Mouse (Mus musculus): Measurements from ENCODE around the gene Pdcd6ip. TPM values are rescaled to one million over a fixed set of nuclear protein-coding genes. Genes with fewer than 3 reads are reported as not detected.
"Not testable (repeated sequence)": the region's sequence is repeated elsewhere in the genome, so short reads cannot be mapped to it uniquely, and the experiment has no call there.

Gene Pdcd6ip
- total RNA-seq, 2 experiments from 2014 or later: 37.1 to 42.5 TPM

GRCm38 (mm10) chr9:113672352-113672751, 35.7 kb downstream of the Pdcd6ip start:
- Histone ChIP-seq H3K4me3 (no peak overlapping the region), H3K27ac (no peak overlapping the region)
- no peak for TF ChIP-seq CTCF (IDR thresholded peaks at IDR 0.05)
- intact Hi-C loops (cut with DNase I): no loop called here
- DNase-seq: no peak

DNA sequence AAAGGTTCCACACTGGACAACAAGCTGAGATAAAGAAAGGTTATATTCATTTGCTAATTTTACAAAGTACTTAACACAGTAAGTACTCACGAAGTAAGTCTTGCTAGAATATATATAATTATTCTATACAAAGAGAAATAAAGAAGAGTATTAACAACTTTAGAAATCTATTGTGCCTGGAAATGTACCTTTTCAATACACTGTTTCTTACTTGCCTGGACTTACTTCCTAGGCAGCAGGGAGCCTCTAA, 37.3 kb downstream of the Pdcd6ip start:
- Histone ChIP-seq H3K4me3 (no peak overlapping the region), H3K27ac (no peak overlapping the region)
- DNase-seq: no peak
- no peak for TF ChIP-seq CTCF (IDR thresholded peaks at IDR 0.05)
- intact Hi-C loops (cut with DNase I): no loop called here

GRCm38 (mm10) chr9:113670105-113670856, 37.8 kb downstream of the Pdcd6ip start:
- no peak for DNase-seq
- H3K4me3 ChIP-seq: no peak overlapping the region
- intact Hi-C loops (cut with DNase I): no loop called here
- TF ChIP-seq CTCF (IDR thresholded peaks at IDR 0.05): no peak
- no peak overlapping the region for H3K27ac ChIP-seq

DNA sequence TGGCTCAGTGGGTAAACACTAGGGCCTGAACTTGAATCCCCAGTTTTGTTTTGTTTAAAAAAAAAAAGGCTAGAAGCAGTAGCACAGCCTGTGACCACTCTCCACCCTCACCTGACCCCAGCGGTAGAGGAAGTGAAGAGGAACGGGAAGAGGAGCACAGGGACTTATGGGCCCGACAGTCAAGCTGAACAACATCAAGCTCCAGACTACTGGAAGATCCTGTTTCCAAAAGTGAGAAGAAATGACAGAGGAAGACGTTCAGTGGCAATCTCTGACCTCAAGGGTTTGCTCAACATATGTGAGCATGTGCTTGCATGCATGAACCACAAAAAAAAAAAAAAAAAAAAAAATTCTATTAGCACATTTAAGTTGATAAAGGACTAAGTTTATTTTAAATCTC, 44.6 kb downstream of the Pdcd6ip start:
- Histone ChIP-seq H3K27ac (no peak overlapping the region), H3K4me3 (no peak overlapping the region)
- no peak for TF ChIP-seq CTCF (IDR thresholded peaks at IDR 0.05)
- DNase-seq: no peak
- intact Hi-C loops (cut with DNase I): no loop called here

DNA sequence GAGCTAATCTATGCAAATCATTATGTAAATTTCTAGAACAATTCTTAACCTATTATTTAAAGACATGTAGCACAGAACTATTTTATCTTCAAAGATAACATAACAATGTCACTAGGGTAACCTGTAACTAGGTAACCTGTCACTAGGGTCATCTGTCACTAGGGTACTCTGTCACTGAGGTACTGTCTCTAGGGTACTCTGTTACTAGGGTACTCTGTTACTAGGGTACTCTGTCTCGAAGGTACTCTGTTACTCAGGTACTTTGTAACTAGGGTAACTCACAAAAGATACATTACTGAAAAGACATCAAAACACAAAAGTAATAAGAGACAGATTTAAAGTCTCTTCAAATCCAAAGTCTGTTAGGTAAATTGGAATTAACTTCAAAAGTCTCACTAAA, 50.2 kb downstream of the Pdcd6ip start:
- TF ChIP-seq CTCF (IDR thresholded peaks at IDR 0.05): no peak
- Histone ChIP-seq H3K27ac (no peak overlapping the region), H3K4me3 (no peak overlapping the region)
- intact Hi-C loops (cut with DNase I): no loop called here
- DNase-seq: no peak

DNA sequence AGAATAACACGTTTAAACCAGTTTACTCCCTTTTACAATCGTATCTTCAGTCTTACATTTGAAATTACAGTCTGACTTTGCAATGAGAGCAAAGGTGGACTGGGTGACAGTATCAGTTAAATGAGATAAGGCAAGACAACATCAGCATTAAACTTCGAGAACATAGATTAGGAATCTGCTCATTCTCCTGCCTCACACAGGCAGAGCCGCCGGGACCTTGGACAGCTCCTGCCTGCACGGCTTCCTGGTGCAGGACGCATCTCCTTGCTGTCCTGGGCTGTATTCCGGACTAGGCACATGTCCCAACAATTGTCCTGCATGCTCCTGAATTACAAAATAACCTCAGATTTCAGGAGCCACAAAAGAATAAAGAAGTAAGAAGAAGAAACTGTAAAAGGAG, 54.5 kb downstream of the Pdcd6ip start:
- no peak for DNase-seq
- intact Hi-C loops (cut with DNase I): no loop called here
- Histone ChIP-seq H3K27ac (no peak overlapping the region), H3K4me3 (no peak overlapping the region)
- no peak for TF ChIP-seq CTCF (IDR thresholded peaks at IDR 0.05)

- no peak for DNase-seq
- TF ChIP-seq CTCF (IDR thresholded peaks at IDR 0.05): no peak
- Histone ChIP-seq H3K27ac (no peak overlapping the region), H3K4me3 (no peak overlapping the region)
- intact Hi-C loops (cut with DNase I): no loop called here
Observed at GRCm38 (mm10) chr9:113650787-113651186, 57.3 kb downstream of the Pdcd6ip start.

DNA sequence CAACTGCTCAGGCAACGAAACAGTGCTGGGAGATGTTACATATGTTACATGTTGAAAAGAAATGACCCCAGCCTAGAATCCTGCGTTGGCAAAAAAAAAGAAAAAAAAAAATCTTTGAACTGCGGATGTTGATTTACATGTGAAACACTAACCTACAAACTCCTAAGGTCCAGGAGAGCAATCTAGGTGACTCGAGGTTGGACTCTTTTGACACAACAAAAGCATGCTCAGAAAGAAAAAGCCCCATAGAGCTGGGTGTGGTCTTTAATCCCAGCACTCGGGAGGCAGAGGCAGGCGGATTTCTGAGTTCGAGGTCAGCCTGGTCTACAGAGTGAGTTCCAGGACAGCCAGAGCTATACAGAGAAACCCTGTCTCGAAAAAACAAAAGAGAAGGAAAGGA, 58.8 kb downstream of the Pdcd6ip start:
- H3K27ac ChIP-seq, DNase-seq, H3K4me3 ChIP-seq: not testable (repeated sequence)
- intact Hi-C loops (cut with DNase I): loop anchor here (5.0 to 10.0 kb wide), 2 partner anchors 122 to 194 kb away; no protein-coding TSS in a partner anchor

GRCm38 (mm10) chr9:113645837-113646169, 62.3 kb downstream of the Pdcd6ip start:
- DNase-seq: no peak
- TF ChIP-seq CTCF (IDR thresholded peaks at IDR 0.05): no peak
- intact Hi-C loops (cut with DNase I): loop anchor here (5.0 to 10.0 kb wide), 2 partner anchors 119 to 191 kb away; no protein-coding TSS in a partner anchor
- Histone ChIP-seq H3K27ac (no peak overlapping the region), H3K4me3 (no peak overlapping the region)

- intact Hi-C loops (cut with DNase I): loop anchor here (5.0 to 10.0 kb wide), 2 partner anchors 118 to 190 kb away; no protein-coding TSS in a partner anchor
- TF ChIP-seq CTCF (IDR thresholded peaks at IDR 0.05): peak; percentile 82
- DNase-seq: peak; percentile 51
- no peak overlapping the region for H3K27ac ChIP-seq
- H3K4me3 ChIP-seq: no peak overlapping the region
Observed at GRCm38 (mm10) chr9:113645153-113645836, 62.8 kb downstream of the Pdcd6ip start.

- no peak for TF ChIP-seq CTCF (IDR thresholded peaks at IDR 0.05)
- no peak overlapping the region for H3K27ac ChIP-seq
- no peak overlapping the region for H3K4me3 ChIP-seq
- intact Hi-C loops (cut with DNase I): loop anchor here (5.0 to 10.0 kb wide), 2 partner anchors 117 to 190 kb away; no protein-coding TSS in a partner anchor
- DNase-seq: no peak
Observed at GRCm38 (mm10) chr9:113644701-113645100, 63.4 kb downstream of the Pdcd6ip start.

DNA sequence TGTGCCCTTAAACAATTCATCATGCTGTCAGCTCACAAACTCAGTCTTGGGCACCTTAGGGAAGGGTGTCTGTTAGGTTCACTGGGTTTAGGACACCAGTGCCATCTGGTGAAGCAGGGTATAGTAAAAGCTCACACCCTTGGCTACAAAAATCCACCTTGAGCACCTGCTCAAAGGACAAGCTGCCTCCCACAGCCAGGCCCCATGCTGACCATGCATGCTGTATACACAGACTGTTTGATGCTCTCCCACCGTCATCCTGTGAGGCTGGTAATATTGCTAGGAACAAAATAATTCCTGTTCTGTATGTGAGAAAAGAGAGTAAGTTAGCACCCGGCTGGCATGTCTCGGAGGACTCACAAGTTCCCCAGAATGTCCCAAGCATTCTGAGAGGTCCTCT, 64.0 kb downstream of the Pdcd6ip start:
- Histone ChIP-seq H3K4me3 (no peak overlapping the region), H3K27ac (no peak overlapping the region)
- no peak for DNase-seq
- intact Hi-C loops (cut with DNase I): loop anchor here (10.0 kb wide), 1 partner anchor 189 kb away; no protein-coding TSS in a partner anchor
- TF ChIP-seq CTCF (IDR thresholded peaks at IDR 0.05): no peak

GRCm38 (mm10) chr9:113643669-113644068, 64.4 kb downstream of the Pdcd6ip start:
- H3K27ac ChIP-seq: no peak overlapping the region
- no peak for DNase-seq
- no peak overlapping the region for H3K4me3 ChIP-seq
- intact Hi-C loops (cut with DNase I): loop anchor here (10.0 kb wide), 1 partner anchor 189 kb away; no protein-coding TSS in a partner anchor
- TF ChIP-seq CTCF (IDR thresholded peaks at IDR 0.05): no peak
